Mouse (Mus musculus) megakaryocyte progenitor cell, adult 5-6 weeks (primary cell): ENCODE measurements around the gene Olfr828. TPM values are rescaled to one million over a fixed set of nuclear protein-coding genes. Genes with fewer than 3 reads are reported as not detected.

Experiments used
- ATAC-seq: replicated peaks from 2 replicates; pipeline ENCODE4 v1.8.0; 2016; ENCODE audit warnings: mild to moderate bottlenecking, moderate TSS enrichment, inconsistent platforms; ENCODE audit not compliant: poor library complexity
- total RNA-seq, 2 experiments: library from RNA; stranded (forward) in 1 of 2; stranded (reverse) in 1 of 2; fragments of 157-497, 149-512 nt in 1 of 2; fragments of 200-1000 nt in 1 of 2; gene quantifications; 2 replicates each; pipeline versions ENCODE4 v1.2.3 to v1.2.4; 2015 to 2017

Olfr828 gene
- total RNA-seq (2015), result not detected in 2 replicates
- not detected in 2 replicates for total RNA-seq (2017)

DNA sequence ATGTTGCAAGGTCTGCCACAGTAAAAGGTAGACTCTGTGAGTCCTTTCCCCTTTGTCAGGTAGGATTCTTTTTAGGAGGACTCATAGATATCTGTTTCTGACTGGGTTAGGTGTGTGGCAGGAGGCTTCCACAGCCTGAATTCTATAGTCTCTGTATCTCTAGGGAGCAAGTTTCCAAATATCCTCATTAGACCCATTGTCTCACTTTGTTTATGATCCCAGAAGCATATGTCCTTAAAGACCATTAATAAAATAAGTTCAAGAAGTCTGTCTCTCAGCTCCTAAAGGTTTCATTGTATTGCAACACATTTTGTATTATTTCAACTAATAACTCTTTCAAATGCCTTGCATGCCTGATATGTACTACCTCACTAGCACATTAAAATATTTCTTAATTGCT lies at the start of gene Olfr828:
Gene Olfr828 (minus strand): TSS at position 101 of the 400 bp plus-strand sequence.
- no peak for ATAC-seq

DNA sequence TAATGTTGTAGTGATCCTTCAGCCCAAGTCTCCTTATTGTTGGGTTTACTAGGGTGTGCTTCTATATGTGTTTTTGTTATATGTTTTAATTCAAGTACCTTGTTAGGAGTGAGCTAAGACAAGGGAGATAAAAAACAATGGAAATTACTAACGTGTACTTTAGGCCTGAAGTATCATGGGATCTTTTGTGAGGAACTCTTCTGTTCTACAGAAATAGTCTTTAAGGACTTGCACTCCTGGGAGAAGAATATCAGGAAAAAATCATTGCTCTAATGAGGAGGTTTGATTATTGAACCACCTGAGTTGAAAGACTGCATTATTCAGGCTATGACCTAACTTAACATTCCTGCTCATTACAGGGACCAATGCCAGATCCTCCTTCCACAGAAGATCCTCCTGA lies 35.3 kb upstream of the Olfr828 start, which contains the start of gene Olfr829:
Gene Olfr829 (plus strand): TSS at position 301 of the 400 bp plus-strand sequence.
- ATAC-seq, result no peak

DNA sequence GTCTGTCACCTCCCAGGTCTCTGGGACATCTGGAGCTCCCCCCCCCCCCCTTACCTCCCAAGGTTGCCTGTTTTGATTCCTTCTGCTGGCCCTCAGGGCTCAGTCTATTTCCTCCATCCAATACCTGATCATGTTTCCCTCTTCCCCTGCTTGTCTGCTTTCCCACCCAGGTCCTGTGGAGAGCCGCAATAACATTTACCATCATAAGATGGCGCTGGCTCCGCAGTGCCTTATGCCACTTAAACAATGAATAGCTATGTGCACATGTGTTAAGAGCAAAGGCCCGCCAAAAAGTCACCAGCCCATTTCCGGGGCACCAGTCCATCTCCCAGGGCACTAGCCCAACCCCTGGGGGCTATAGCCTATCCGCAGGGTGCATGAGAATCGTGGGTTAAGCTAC lies 34.0 kb downstream of the Olfr828 start:
- ATAC-seq, result no peak

DNA sequence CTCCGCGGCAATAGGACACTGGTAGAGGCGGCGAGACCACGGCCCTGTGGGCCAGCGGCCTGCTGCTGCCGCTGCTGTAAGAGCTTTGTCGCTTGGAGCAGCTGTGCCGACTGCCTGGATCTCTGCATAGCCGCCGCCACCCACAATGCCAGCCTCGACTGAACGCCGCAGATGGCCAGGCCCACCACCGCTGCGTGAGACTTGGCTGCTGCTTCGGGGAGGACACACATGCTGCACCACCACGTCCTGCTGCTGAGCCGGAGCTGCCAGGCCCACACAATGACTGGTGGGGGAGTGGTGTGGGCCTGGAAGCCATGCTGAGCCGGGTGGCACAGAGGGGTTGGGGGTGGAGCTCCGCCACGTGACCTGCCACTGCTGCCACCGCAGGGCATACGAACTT lies 39.9 kb downstream of the Olfr828 start:
- ATAC-seq, result no peak

DNA sequence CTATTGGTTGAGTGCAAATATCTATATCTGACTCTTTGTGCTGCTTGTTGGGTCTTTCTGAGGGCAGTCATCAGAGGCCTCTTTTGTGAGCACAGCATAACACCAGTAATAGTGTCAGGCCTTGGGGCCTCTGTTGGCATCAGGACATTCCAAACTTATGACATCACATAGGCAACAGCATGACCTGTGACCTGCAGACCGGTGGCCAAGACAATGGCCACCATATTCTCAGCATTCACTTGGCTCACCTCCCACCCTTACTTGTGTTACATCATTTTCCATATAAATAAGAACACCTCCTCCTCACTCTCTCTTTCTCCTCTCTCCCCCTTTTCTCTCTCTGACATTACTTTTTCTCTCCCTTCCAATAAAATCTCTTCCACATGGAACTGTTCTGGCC lies 40.3 kb downstream of the Olfr828 start:
- no peak for ATAC-seq

Other genes with a start within 250 kb of the Olfr828 start
- not detected in 2 replicates for gene Muc16, start 145.0 kb downstream of the Olfr828 start, total RNA-seq (2015)
- gene Muc16, start 145.0 kb downstream of the Olfr828 start, total RNA-seq (2017), result not detected in 2 replicates
- gene Olfr24, start 55.5 kb downstream of the Olfr828 start, total RNA-seq (2015), result not detected in 2 replicates
- gene Olfr24, start 55.5 kb downstream of the Olfr828 start, total RNA-seq (2017), result not detected in 2 replicates
- not detected in 2 replicates for gene Olfr829, start 35.4 kb upstream of the Olfr828 start, total RNA-seq (2015)
- gene Olfr829, start 35.4 kb upstream of the Olfr828 start, total RNA-seq (2017), result not detected in 2 replicates
- gene Olfr830, start 55.2 kb upstream of the Olfr828 start, total RNA-seq (2015), result not detected in 2 replicates
- gene Olfr830, start 55.2 kb upstream of the Olfr828 start, total RNA-seq (2017), result not detected in 2 replicates
- not detected in 2 replicates for gene Olfr832, start 117.6 kb upstream of the Olfr828 start, total RNA-seq (2015)
- not detected in 2 replicates for gene Olfr832, start 117.6 kb upstream of the Olfr828 start, total RNA-seq (2017)
- not detected in 2 replicates for gene Olfr834, start 168.5 kb upstream of the Olfr828 start, total RNA-seq (2015)
- not detected in 2 replicates for gene Olfr834, start 168.5 kb upstream of the Olfr828 start, total RNA-seq (2017)
- not detected in 2 replicates for gene Olfr835, start 213.2 kb upstream of the Olfr828 start, total RNA-seq (2015)
- not detected in 2 replicates for gene Olfr835, start 213.2 kb upstream of the Olfr828 start, total RNA-seq (2017)